Mouse (Mus musculus): ENCODE measurements at regions not wholly inside any gene's neighbourhood (a gene's known extent, or its start where the extent isn't known, plus 50 kb on each side); places are given as distances from the start of the nearest gene placed in this dataset.

GRCm38 (mm10) chr5:125904426-125904825, 372.9 kb downstream of the Tmem132b start:
- H3K4me1 ChIP-seq (ENCODE audit: control insufficient read depth, insufficient read depth, low read length): no peaks in the 10 kb centered on the region
- TF ChIP-seq CTCF (IDR thresholded peaks at IDR 0.05; ENCODE audit: low read depth, low read length) (no peak), EP300 (IDR thresholded peaks at IDR 0.05; ENCODE audit: insufficient read depth, low read depth, low read length) (no peak), POLR2A (IDR thresholded peaks at IDR 0.05; ENCODE audit: insufficient read depth, low read length) (no peak)
- no peaks in the 10 kb centered on the region for H3K36me3 ChIP-seq (ENCODE audit: control insufficient read depth, insufficient read depth, low read length, poor library complexity, severe bottlenecking)
- no peaks in the 10 kb centered on the region; the same call in 1 of the 2 replicates for H3K27me3 ChIP-seq (ENCODE audit: control insufficient read depth, insufficient read depth, low read length, poor library complexity, severe bottlenecking)
- H3K4me3 ChIP-seq (ENCODE audit: low read depth, low read length): no peak overlapping the region
- no peak overlapping the region for H3K27ac ChIP-seq (ENCODE audit: insufficient read depth, low read length)
- H3K9ac ChIP-seq (ENCODE audit: low read depth, poor library complexity, severe bottlenecking): no peak overlapping the region
- H3K9me3 ChIP-seq (replicated peaks; ENCODE audit: control insufficient read depth, insufficient read depth, low read length, poor library complexity, severe bottlenecking): 0 out of 2 replicates have a peak, but pooled peaks cover 2% of the 10 kb centered on the region

- Histone ChIP-seq H3K36me3 (ENCODE audit: control insufficient read depth, insufficient read depth, low read length, poor library complexity, severe bottlenecking) (no peaks in the 10 kb centered on the region), H3K9ac (ENCODE audit: low read depth, poor library complexity, severe bottlenecking) (no peak overlapping the region), H3K9me3 (replicated peaks; ENCODE audit: control insufficient read depth, insufficient read depth, low read length, poor library complexity, severe bottlenecking) (0 out of 2 replicates have a peak, but pooled peaks cover 2% of the 10 kb centered on the region), H3K4me1 (ENCODE audit: control insufficient read depth, insufficient read depth, low read length) (no peaks in the 10 kb centered on the region), H3K4me3 (ENCODE audit: low read depth, low read length) (no peak overlapping the region), H3K27me3 (ENCODE audit: control insufficient read depth, insufficient read depth, low read length, poor library complexity, severe bottlenecking) (no peaks in the 10 kb centered on the region; the same call in 1 of the 2 replicates), H3K27ac (ENCODE audit: insufficient read depth, low read length) (no peak overlapping the region)
- TF ChIP-seq EP300 (IDR thresholded peaks at IDR 0.05; ENCODE audit: insufficient read depth, low read depth, low read length): no peak
- TF ChIP-seq POLR2A (IDR thresholded peaks at IDR 0.05; ENCODE audit: insufficient read depth, low read length): no peak
- TF ChIP-seq CTCF (IDR thresholded peaks at IDR 0.05; ENCODE audit: low read depth, low read length): no peak
Measured at GRCm38 (mm10) chr5:125907332-125907731, 375.8 kb downstream of the Tmem132b start.

- Histone ChIP-seq H3K27me3 (ENCODE audit: control insufficient read depth, insufficient read depth, low read length, poor library complexity, severe bottlenecking) (no peaks in the 10 kb centered on the region; the same call in 1 of the 2 replicates), H3K27ac (ENCODE audit: insufficient read depth, low read length) (no peak overlapping the region), H3K4me3 (ENCODE audit: low read depth, low read length) (no peak overlapping the region), H3K4me1 (ENCODE audit: control insufficient read depth, insufficient read depth, low read length) (no peaks in the 10 kb centered on the region), H3K36me3 (ENCODE audit: control insufficient read depth, insufficient read depth, low read length, poor library complexity, severe bottlenecking) (no peaks in the 10 kb centered on the region), H3K9ac (ENCODE audit: low read depth, poor library complexity, severe bottlenecking) (no peak overlapping the region), H3K9me3 (replicated peaks; ENCODE audit: control insufficient read depth, insufficient read depth, low read length, poor library complexity, severe bottlenecking) (0 out of 2 replicates have a peak, but pooled peaks cover 2% of the 10 kb centered on the region)
- TF ChIP-seq CTCF (IDR thresholded peaks at IDR 0.05; ENCODE audit: low read depth, low read length) (no peak), EP300 (IDR thresholded peaks at IDR 0.05; ENCODE audit: insufficient read depth, low read depth, low read length) (no peak), POLR2A (IDR thresholded peaks at IDR 0.05; ENCODE audit: insufficient read depth, low read length) (no peak)
Measured at GRCm38 (mm10) chr5:125907909-125908308, 376.3 kb downstream of the Tmem132b start.

- TF ChIP-seq CTCF (IDR thresholded peaks at IDR 0.05; ENCODE audit: low read depth, low read length) (no peak), POLR2A (IDR thresholded peaks at IDR 0.05; ENCODE audit: insufficient read depth, low read length) (no peak), EP300 (IDR thresholded peaks at IDR 0.05; ENCODE audit: insufficient read depth, low read depth, low read length) (no peak)
- H3K4me1 ChIP-seq (ENCODE audit: control insufficient read depth, insufficient read depth, low read length): no peaks in the 10 kb centered on the region
- no peak overlapping the region for H3K9ac ChIP-seq (ENCODE audit: low read depth, poor library complexity, severe bottlenecking)
- no peaks in the 10 kb centered on the region for H3K27me3 ChIP-seq (ENCODE audit: control insufficient read depth, insufficient read depth, low read length, poor library complexity, severe bottlenecking)
- no peak overlapping the region for H3K27ac ChIP-seq (ENCODE audit: insufficient read depth, low read length)
- H3K9me3 ChIP-seq (replicated peaks; ENCODE audit: control insufficient read depth, insufficient read depth, low read length, poor library complexity, severe bottlenecking): no peaks in the 10 kb centered on the region
- H3K36me3 ChIP-seq (ENCODE audit: control insufficient read depth, insufficient read depth, low read length, poor library complexity, severe bottlenecking): no peaks in the 10 kb centered on the region
- no peak overlapping the region for H3K4me3 ChIP-seq (ENCODE audit: low read depth, low read length)
Measured at GRCm38 (mm10) chr5:125915857-125916256, 384.3 kb downstream of the Tmem132b start.

- no peak overlapping the region for H3K27ac ChIP-seq (ENCODE audit: insufficient read depth, low read length)
- no peak overlapping the region for H3K9ac ChIP-seq (ENCODE audit: low read depth, poor library complexity, severe bottlenecking)
- no peaks in the 10 kb centered on the region for H3K27me3 ChIP-seq (ENCODE audit: control insufficient read depth, insufficient read depth, low read length, poor library complexity, severe bottlenecking)
- no peak overlapping the region for H3K4me3 ChIP-seq (ENCODE audit: low read depth, low read length)
- H3K9me3 ChIP-seq (replicated peaks; ENCODE audit: control insufficient read depth, insufficient read depth, low read length, poor library complexity, severe bottlenecking): no peaks in the 10 kb centered on the region
- no peaks in the 10 kb centered on the region for H3K4me1 ChIP-seq (ENCODE audit: control insufficient read depth, insufficient read depth, low read length)
- TF ChIP-seq EP300 (IDR thresholded peaks at IDR 0.05; ENCODE audit: insufficient read depth, low read depth, low read length) (no peak), CTCF (IDR thresholded peaks at IDR 0.05; ENCODE audit: low read depth, low read length) (no peak), POLR2A (IDR thresholded peaks at IDR 0.05; ENCODE audit: insufficient read depth, low read length) (no peak)
- H3K36me3 ChIP-seq (ENCODE audit: control insufficient read depth, insufficient read depth, low read length, poor library complexity, severe bottlenecking): no peaks in the 10 kb centered on the region
Measured at GRCm38 (mm10) chr5:125920965-125921364, 389.4 kb downstream of the Tmem132b start.

GRCm38 (mm10) chr5:125925856-125926497, 394.4 kb downstream of the Tmem132b start:
- no peaks in the 10 kb centered on the region for H3K4me1 ChIP-seq (ENCODE audit: control insufficient read depth, insufficient read depth, low read length)
- no peaks in the 10 kb centered on the region for H3K36me3 ChIP-seq (ENCODE audit: control insufficient read depth, insufficient read depth, low read length, poor library complexity, severe bottlenecking)
- no peaks in the 10 kb centered on the region for H3K9me3 ChIP-seq (replicated peaks; ENCODE audit: control insufficient read depth, insufficient read depth, low read length, poor library complexity, severe bottlenecking)
- no peak for TF ChIP-seq EP300 (IDR thresholded peaks at IDR 0.05; ENCODE audit: insufficient read depth, low read depth, low read length)
- no peak for TF ChIP-seq POLR2A (IDR thresholded peaks at IDR 0.05; ENCODE audit: insufficient read depth, low read length)
- no peak for TF ChIP-seq CTCF (IDR thresholded peaks at IDR 0.05; ENCODE audit: low read depth, low read length)
- no peak overlapping the region for H3K4me3 ChIP-seq (ENCODE audit: low read depth, low read length)
- no peak overlapping the region for H3K27ac ChIP-seq (ENCODE audit: insufficient read depth, low read length)
- H3K27me3 ChIP-seq (ENCODE audit: control insufficient read depth, insufficient read depth, low read length, poor library complexity, severe bottlenecking): no peaks in the 10 kb centered on the region; the same call in 1 of the 2 replicates
- no peak overlapping the region for H3K9ac ChIP-seq (ENCODE audit: low read depth, poor library complexity, severe bottlenecking)

All from ES-Bruce4 (cell line).